Mouse (Mus musculus) heart, embryonic 12.5 days (tissue): ENCODE results near the gene Gusb. TPM values are rescaled to one million over a fixed set of nuclear protein-coding genes. Genes with fewer than 3 reads are reported as not detected.
A peak's percentile ranks its signal among the peaks of the same experiment; 100 is the strongest.
"Not testable (repeated sequence)": the region's sequence is repeated elsewhere in the genome, so short reads cannot be mapped to it uniquely, and the experiment has no call there.

Source experiments
- ATAC-seq: fragments of 200-750 bp; cut with Nextera tagmentation; 2 replicates; pipeline ENCODE4 v1.8.0; 2017; ENCODE audit warnings: moderate TSS enrichment, moderate library complexity; ENCODE audit not compliant: insufficient number of reproducible peaks, low FRiP score
- H3K27ac ChIP-seq: fragments of 300-500 bp; sonication (generic); 2 replicates; pipeline ENCODE4 v1.5.1; 2016; ENCODE audit warnings: mild to moderate bottlenecking, moderate library complexity; ENCODE audit not compliant: poor library complexity, severe bottlenecking
- H3K27me3 ChIP-seq: fragments of 300-500 bp; sonication (generic); replicated peaks from 2 replicates; pipeline ENCODE4 v1.6.1; 2016; ENCODE audit warnings: mild to moderate bottlenecking, moderate library complexity
- H3K36me3 ChIP-seq: fragments of 300-500 bp; sonication (generic); 2 replicates; pipeline ENCODE4 v1.6.1; 2016; ENCODE audit warnings: mild to moderate bottlenecking, moderate library complexity
- H3K4me1 ChIP-seq: fragments of 300-500 bp; sonication (generic); replicated peaks from 2 replicates; pipeline ENCODE4 v1.6.1; 2016; ENCODE audit warnings: mild to moderate bottlenecking
- H3K4me2 ChIP-seq: fragments of 300-500 bp; sonication (generic); 2 replicates; pipeline ENCODE4 v1.6.1; 2016; ENCODE audit warnings: mild to moderate bottlenecking, moderate library complexity
- H3K4me3 ChIP-seq: fragments of 300-500 bp; sonication (generic); 2 replicates; pipeline ENCODE4 v1.5.1; 2016; ENCODE audit warnings: mild to moderate bottlenecking
- H3K9ac ChIP-seq: fragments of 300-500 bp; sonication (generic); 2 replicates; pipeline ENCODE4 v1.6.1; 2016; ENCODE audit warnings: mild to moderate bottlenecking, moderate library complexity
- H3K9me3 ChIP-seq: fragments of 300-500 bp; sonication (generic); replicated peaks from 2 replicates; pipeline ENCODE4 v1.6.1; 2016; ENCODE audit warnings: mild to moderate bottlenecking, moderate library complexity
- WGBS: fragments of 180-500 bp; shearing (Covaris S2); methylation state at CpG from one replicate; pipeline ENCODE4 v1.1.7; 2016; 5-methylcytosine and 5-hydroxymethylcytosine counted together
- polyA plus RNA-seq: library from polyadenylated mRNA; unstranded; fragments of >200 nt; fragmentation: Nextera tagmentation; extraction: Ambion mirVana; gene quantifications from 2 replicates; pipeline ENCODE4 v1.2.1, GENCODE M21; 2016

Gene Gusb
- polyA plus RNA-seq, 1 experiment from 2014 or later: 48.1 TPM

GRCm38 (mm10) chr5:129971491-129971890 is 31.4 kb downstream of the Gusb start:
- 83% methylated on average over 4 of the region's 4 CpGs for WGBS
- no peak for ATAC-seq

GRCm38 (mm10) chr5:129968417-129968816 is 34.4 kb downstream of the Gusb start:
- H3K27ac ChIP-seq: no peak overlapping the region
- H3K4me3 ChIP-seq: no peak overlapping the region
- WGBS: 86% methylated on average over 7 of the region's 7 CpGs
- no peaks in the 10 kb centered on the region for H3K27me3 ChIP-seq
- H3K9ac ChIP-seq: no peak overlapping the region
- H3K36me3 ChIP-seq: peaks cover 2% of the 10 kb centered on the region; the same call in 1 of the 2 replicates
- H3K4me1 ChIP-seq: no peaks in the 10 kb centered on the region
- H3K4me2 ChIP-seq: no peak overlapping the region
- no peaks in the 10 kb centered on the region for H3K9me3 ChIP-seq
- no peak for ATAC-seq

More at GRCm38 (mm10) chr5:129971491-129971890, 31.4 kb downstream of the Gusb start:
- H3K27ac ChIP-seq: no peak overlapping the region
- no peak overlapping the region for H3K9ac ChIP-seq
- H3K36me3 ChIP-seq: peaks cover 7% of the 10 kb centered on the region; the same call in 1 of the 2 replicates
- no peak overlapping the region for H3K4me3 ChIP-seq
- H3K27me3 ChIP-seq: no peaks in the 10 kb centered on the region
- H3K4me1 ChIP-seq: no peaks in the 10 kb centered on the region
- no peak overlapping the region for H3K4me2 ChIP-seq
- no peaks in the 10 kb centered on the region for H3K9me3 ChIP-seq

GRCm38 (mm10) chr5:129966448-129966847 is 36.4 kb downstream of the Gusb start:
- Histone ChIP-seq H3K36me3 (peaks cover 2% of the 10 kb centered on the region; the same call in 1 of the 2 replicates), H3K9ac (no peak overlapping the region), H3K27ac (no peak overlapping the region), H3K27me3 (no peaks in the 10 kb centered on the region), H3K4me1 (no peaks in the 10 kb centered on the region), H3K4me3 (no peak overlapping the region), H3K9me3 (no peaks in the 10 kb centered on the region), H3K4me2 (no peak overlapping the region)
- WGBS: 92% methylated on average over 3 of the region's 3 CpGs
- ATAC-seq: no peak

GRCm38 (mm10) chr5:129963224-129963623 is 39.6 kb downstream of the Gusb start:
- no peak overlapping the region for H3K4me2 ChIP-seq
- 78% methylated on average over 4 of the region's 4 CpGs for WGBS
- H3K4me3 ChIP-seq: no peak overlapping the region
- no peaks in the 10 kb centered on the region for H3K27me3 ChIP-seq
- no peak for ATAC-seq
- no peaks in the 10 kb centered on the region for H3K4me1 ChIP-seq
- no peak overlapping the region for H3K9ac ChIP-seq
- H3K27ac ChIP-seq: no peak overlapping the region
- H3K36me3 ChIP-seq: peaks cover 8% of the 10 kb centered on the region; the same call in 1 of the 2 replicates
- no peaks in the 10 kb centered on the region for H3K9me3 ChIP-seq

- Histone ChIP-seq H3K4me2 (no peak overlapping the region), H3K27ac (no peak overlapping the region), H3K9ac (no peak overlapping the region), H3K9me3 (no peaks in the 10 kb centered on the region), H3K27me3 (no peaks in the 10 kb centered on the region), H3K4me1 (peaks cover 10% of the 10 kb centered on the region), H3K4me3 (no peak overlapping the region), H3K36me3 (peaks cover 8% of the 10 kb centered on the region; the same call in 1 of the 2 replicates)
- ATAC-seq: no peak
- WGBS: 75% methylated on average over 6 of the region's 6 CpGs
Observed at GRCm38 (mm10) chr5:129955792-129956191, 47.1 kb downstream of the Gusb start.

- Histone ChIP-seq H3K4me2 (no peak overlapping the region), H3K4me3 (no peak overlapping the region), H3K9ac (no peak overlapping the region), H3K4me1 (peaks cover 14% of the 10 kb centered on the region), H3K36me3 (0 out of 2 replicates have a peak, but pooled peaks cover under 1% of the 10 kb centered on the region), H3K27ac (no peak overlapping the region), H3K9me3 (no peaks in the 10 kb centered on the region), H3K27me3 (no peaks in the 10 kb centered on the region)
- no peak for ATAC-seq
- WGBS: 39% methylated on average over 5 of the region's 5 CpGs
Observed at GRCm38 (mm10) chr5:129954473-129955254, 48.2 kb downstream of the Gusb start.

GRCm38 (mm10) chr5:129952143-129952542 is 50.7 kb downstream of the Gusb start:
- ATAC-seq: no peak
- Histone ChIP-seq H3K27me3 (no peaks in the 10 kb centered on the region), H3K27ac (no peak overlapping the region), H3K9me3 (no peaks in the 10 kb centered on the region), H3K4me3 (no peak overlapping the region), H3K36me3 (no peaks in the 10 kb centered on the region), H3K9ac (no peak overlapping the region), H3K4me1 (peaks cover 14% of the 10 kb centered on the region), H3K4me2 (no peak overlapping the region)
- WGBS: 73% methylated on average over 4 of the region's 4 CpGs

- no peak for ATAC-seq
- Histone ChIP-seq H3K4me3 (no peak overlapping the region), H3K27ac (no peak overlapping the region), H3K4me1 (peaks cover 4% of the 10 kb centered on the region; the same call in 1 of the 2 replicates), H3K4me2 (no peak overlapping the region), H3K36me3 (peaks cover 9% of the 10 kb centered on the region), H3K9me3 (no peaks in the 10 kb centered on the region), H3K9ac (no peak overlapping the region), H3K27me3 (no peaks in the 10 kb centered on the region)
- 55% methylated on average over 2 of the region's 2 CpGs for WGBS
Observed at GRCm38 (mm10) chr5:129947528-129948033, 55.3 kb downstream of the Gusb start.

GRCm38 (mm10) chr5:129943402-129943801 is 59.4 kb downstream of the Gusb start:
- H3K27me3 ChIP-seq: no peaks in the 10 kb centered on the region
- no peak for ATAC-seq
- H3K27ac ChIP-seq: no peak overlapping the region
- H3K9me3 ChIP-seq: no peaks in the 10 kb centered on the region
- whole genome bisulfite sequencing: 44% methylated on average over 1 of the region's 1 CpGs
- H3K9ac ChIP-seq: no peak overlapping the region
- H3K4me2 ChIP-seq: no peak overlapping the region
- H3K36me3 ChIP-seq: peaks cover 9% of the 10 kb centered on the region
- H3K4me1 ChIP-seq: no peaks in the 10 kb centered on the region; the same call in 1 of the 2 replicates
- H3K4me3 ChIP-seq: no peak overlapping the region

GRCm38 (mm10) chr5:129942073-129942939 is 60.5 kb downstream of the Gusb start:
- ATAC-seq: peak; percentile 22
- H3K4me1 ChIP-seq, H3K9me3 ChIP-seq, H3K36me3 ChIP-seq, H3K27me3 ChIP-seq: not testable (repeated sequence)
- Histone ChIP-seq H3K9ac (peak overlapping the region; percentile 95), H3K4me3 (peak overlapping the region; percentile 94), H3K4me2 (peak overlapping the region; percentile 81), H3K27ac (peak overlapping the region; percentile 58)
- under 1% methylated on average over 51 of the region's 82 CpGs for WGBS
